Mouse (Mus musculus) sigmoid colon, adult 10 weeks (tissue): ENCODE measurements around the gene Cd7. TPM values are rescaled to one million over a fixed set of nuclear protein-coding genes. Genes with fewer than 3 reads are reported as not detected.

Experiments
- polyA plus RNA-seq: library from polyadenylated mRNA; stranded (reverse); fragments of 350-450 nt; fragmentation: Illumina TruSeq; extraction: RNeasy Lipid Tissue Mini Kit (QIAGEN cat#74804); gene quantifications from one replicate; pipeline ENCODE4 v1.2.3, GENCODE M21; 2014; ENCODE audit warnings: low read depth, low replicate concordance

Cd7 gene
- not detected for polyA plus RNA-seq

DNA sequence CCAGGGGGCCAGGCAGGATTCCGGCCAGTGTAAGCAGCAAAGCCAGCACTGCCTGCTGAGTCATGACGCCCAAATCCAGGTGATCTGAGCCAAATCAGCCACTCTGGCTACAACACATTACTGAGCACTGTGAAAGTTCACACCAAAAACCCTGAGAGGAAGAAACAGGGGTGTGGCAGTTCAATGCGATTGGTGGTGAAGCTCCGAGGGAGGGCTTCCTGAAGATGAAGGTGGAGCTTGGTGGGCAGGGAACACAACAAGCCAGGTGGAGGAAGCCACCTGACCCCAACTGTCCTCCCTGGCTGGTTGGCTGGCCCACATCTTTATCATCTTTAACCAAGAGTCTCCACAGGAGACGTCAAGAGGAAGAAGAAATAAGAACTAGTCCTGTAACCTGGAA lies at the start of gene Cd7:
Gene Cd7 (minus strand): TSS at position 117 of the 400 bp plus-strand sequence.

GRCm38 (mm10) chr11:121081120-121081519 lies 41.9 kb upstream of the Cd7 start, which contains the start of gene Sectm1a:
Gene Sectm1a (minus strand): TSS chr11:121081220.

DNA sequence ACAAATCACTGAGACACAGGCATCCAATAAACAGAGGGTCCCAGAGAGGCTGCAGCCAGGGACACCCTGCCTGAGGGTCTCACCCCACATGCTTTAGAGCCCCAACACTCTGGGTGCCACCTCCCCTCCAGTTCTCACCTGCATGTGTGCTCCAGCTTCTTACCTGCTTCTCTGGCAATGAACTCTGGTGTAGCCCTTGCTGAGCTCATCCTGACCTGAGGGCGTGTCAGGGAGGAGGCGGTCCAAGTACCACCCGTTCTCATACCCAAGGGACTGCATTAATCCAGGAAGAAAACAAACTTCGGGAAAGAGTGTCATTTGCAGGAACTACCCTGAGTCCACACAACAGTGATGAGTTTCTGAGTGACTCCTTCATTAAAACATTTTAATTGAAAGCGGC lies 24.2 kb upstream of the Cd7 start, which contains the start of gene Sectm1b:
Gene Sectm1b (minus strand): TSS at position 191 of the 400 bp plus-strand sequence.

GRCm38 (mm10) chr11:120990951-120991526 lies 48.2 kb downstream of the Cd7 start, which contains the start of gene Csnk1d:
Gene Csnk1d (minus strand): TSS chr11:120991330.

Other genes with a start within 250 kb of the Cd7 start
- gene Dus1l, start 243.0 kb downstream of the Cd7 start, polyA plus RNA-seq = 4.3 TPM
- 2.1 TPM for gene Fasn, start 214.9 kb downstream of the Cd7 start, polyA plus RNA-seq
- 0.82 TPM for gene Ccdc57, start 106.5 kb downstream of the Cd7 start, polyA plus RNA-seq
- not detected for gene Slc16a3, start 90.9 kb downstream of the Cd7 start, polyA plus RNA-seq
- gene Csnk1d, start 48.1 kb downstream of the Cd7 start, polyA plus RNA-seq = 69.7 TPM
- 278 TPM for gene Sectm1b, start 24.2 kb upstream of the Cd7 start, polyA plus RNA-seq
- gene Sectm1a, start 41.8 kb upstream of the Cd7 start, polyA plus RNA-seq = 6.2 TPM
- gene Tex19.2, start 79.3 kb upstream of the Cd7 start, polyA plus RNA-seq = not detected
- not detected for gene Tex19.1, start 106.7 kb upstream of the Cd7 start, polyA plus RNA-seq
- gene Uts2r, start 120.9 kb upstream of the Cd7 start, polyA plus RNA-seq = not detected
- 11.2 TPM for gene Hexdc, start 165.0 kb upstream of the Cd7 start, polyA plus RNA-seq
- 2.3 TPM for gene Ogfod3, start 165.3 kb upstream of the Cd7 start, polyA plus RNA-seq
- 13.2 TPM for gene Cybc1, start 189.9 kb upstream of the Cd7 start, polyA plus RNA-seq
- gene Narf, start 197.8 kb upstream of the Cd7 start, polyA plus RNA-seq = 26.2 TPM
- gene Foxk2, start 220.6 kb upstream of the Cd7 start, polyA plus RNA-seq = 12.0 TPM